Mouse (Mus musculus) c-Kit-positive CD71-positive TER-119-negative erythroid progenitor cells, embryonic 14.5 days (primary cell): ENCODE data around the gene Noxa1.

Experiments
- DNase-seq: peaks from one replicate; pipeline ENCODE4 v3.0.0-alpha.2; 2013; ENCODE audit warnings: low read depth

Gene Noxa1

GRCm38 (mm10) chr2:25098005-25098615 lies 3.2 kb upstream of the Noxa1 start:
- DNase-seq: no peak

GRCm38 (mm10) chr2:25094785-25095108 lies 202 bp downstream of the Noxa1 start:
- no peak for DNase-seq

- no peak for DNase-seq
Measured at GRCm38 (mm10) chr2:25088636-25089035, 6.3 kb downstream of the Noxa1 start.

GRCm38 (mm10) chr2:25087842-25088241 lies 7.1 kb downstream of the Noxa1 start:
- no peak for DNase-seq

- DNase-seq: no peak
Measured at GRCm38 (mm10) chr2:25085571-25085970, 9.4 kb downstream of the Noxa1 start.

- no peak for DNase-seq
Measured at GRCm38 (mm10) chr2:25083697-25084096, 11.3 kb downstream of the Noxa1 start.

GRCm38 (mm10) chr2:25080076-25080475 lies 14.9 kb downstream of the Noxa1 start, which contains the start of gene Entpd8:
TSS of gene Entpd8 (plus strand) at chr2:25080304.
- no peak for DNase-seq

- no peak for DNase-seq
Measured at GRCm38 (mm10) chr2:25078967-25079366, 16.0 kb downstream of the Noxa1 start.

GRCm38 (mm10) chr2:25075506-25075905 lies 19.4 kb downstream of the Noxa1 start:
- no peak for DNase-seq

- no peak for DNase-seq
Measured at GRCm38 (mm10) chr2:25072398-25072797, 22.6 kb downstream of the Noxa1 start.

- DNase-seq: no peak
Measured at GRCm38 (mm10) chr2:25069537-25069936, 25.4 kb downstream of the Noxa1 start.

- DNase-seq: no peak
Measured at GRCm38 (mm10) chr2:25066552-25066951, 28.4 kb downstream of the Noxa1 start.

- DNase-seq: no peak
Measured at GRCm38 (mm10) chr2:25065537-25065936, 29.4 kb downstream of the Noxa1 start.

- no peak for DNase-seq
Measured at GRCm38 (mm10) chr2:25064285-25064684, 30.7 kb downstream of the Noxa1 start.

- no peak for DNase-seq
Measured at GRCm38 (mm10) chr2:25063523-25063922, 31.4 kb downstream of the Noxa1 start.

- no peak for DNase-seq
Measured at GRCm38 (mm10) chr2:25058926-25059325, 36.0 kb downstream of the Noxa1 start.

- DNase-seq: no peak
Measured at GRCm38 (mm10) chr2:25055409-25056155, 39.4 kb downstream of the Noxa1 start.

GRCm38 (mm10) chr2:25055068-25055405 lies 39.9 kb downstream of the Noxa1 start:
- DNase-seq: no peak

- peak; percentile 74 for DNase-seq
Measured at GRCm38 (mm10) chr2:25054221-25055067, 40.5 kb downstream of the Noxa1 start, which contains the start of gene Nsmf. TSS of gene Nsmf (plus strand) at chr2:25054355.

- no peak for DNase-seq
Measured at GRCm38 (mm10) chr2:25053101-25053500, 41.8 kb downstream of the Noxa1 start.

GRCm38 (mm10) chr2:25051450-25051849 lies 43.5 kb downstream of the Noxa1 start:
- no peak for DNase-seq

- DNase-seq: no peak
Measured at GRCm38 (mm10) chr2:25050921-25051320, 44.0 kb downstream of the Noxa1 start.

GRCm38 (mm10) chr2:25040089-25040488 lies 54.9 kb downstream of the Noxa1 start:
- no peak for DNase-seq
